Mouse (Mus musculus) thymus, postnatal 10 days (tissue): ENCODE data around the gene Glis1.
"Not testable (repeated sequence)": the region's sequence is repeated elsewhere in the genome, so short reads cannot be mapped to it uniquely, and the experiment has no call there.

Source experiments
- DNase-seq, 2 experiments: peaks; one replicate each; pipeline ENCODE4 v3.0.0; 2021; ENCODE audit warnings: low spot score in 2 of 2

Gene Glis1

DNA sequence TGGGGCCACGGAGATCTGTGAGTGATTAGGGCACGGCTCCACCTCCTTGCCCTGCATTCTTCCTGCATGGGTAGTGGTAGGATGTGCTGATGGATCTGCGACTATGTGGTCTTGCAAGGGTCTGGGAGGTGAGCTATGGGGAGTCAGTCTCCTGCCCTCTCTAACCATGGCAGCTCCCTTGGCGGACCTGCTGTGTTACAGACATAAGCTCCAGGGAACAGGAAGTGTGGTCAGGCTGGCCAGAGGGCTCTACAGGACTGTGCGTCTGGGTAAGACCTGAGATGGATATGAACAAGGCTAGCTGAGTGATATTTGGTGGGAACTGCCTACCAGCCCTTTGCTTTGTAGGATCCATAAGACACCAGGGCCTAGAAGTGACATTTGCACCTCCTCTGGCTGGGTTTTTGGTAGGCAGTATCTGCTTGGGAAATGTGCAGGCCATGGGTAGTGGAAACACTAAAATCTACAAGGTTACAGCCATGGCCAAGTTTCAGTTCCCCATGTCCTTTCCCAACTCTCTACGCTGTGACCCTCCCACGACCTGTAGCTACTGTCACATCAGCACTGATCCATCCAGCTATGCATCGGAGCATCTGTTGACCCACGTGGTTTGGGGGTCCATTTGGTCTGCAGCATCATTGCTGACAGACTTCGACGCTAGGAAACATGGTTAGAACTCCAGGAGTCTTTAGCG is 142.9 kb downstream of the Glis1 start:
- DNase-seq, result no peak

GRCm38 (mm10) chr4:107580883-107581282 is 146.5 kb downstream of the Glis1 start:
- DNase-seq, result no peak

GRCm38 (mm10) chr4:107586391-107586790 is 152.0 kb downstream of the Glis1 start:
- no peak for DNase-seq

DNA sequence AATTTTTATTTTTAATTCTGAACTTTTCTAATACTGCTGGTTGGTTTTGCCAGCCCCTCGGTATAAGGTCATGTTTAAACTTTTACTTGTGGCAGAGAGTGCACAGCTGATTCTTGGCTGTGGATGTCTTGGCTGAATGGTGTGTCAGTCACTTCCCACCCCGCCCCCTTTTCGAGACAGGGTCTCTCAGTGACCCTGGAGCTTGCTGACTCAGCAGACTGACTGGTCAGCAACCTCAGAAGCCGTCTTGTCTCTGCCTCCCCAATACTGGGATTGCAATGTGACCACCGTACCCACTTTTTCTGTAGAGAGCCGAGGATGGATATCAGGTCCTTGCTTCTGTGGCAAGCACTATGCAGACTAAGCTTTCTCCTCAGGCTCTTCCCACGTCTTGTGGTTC is 154.2 kb downstream of the Glis1 start:
- DNase-seq, result no peak

DNA sequence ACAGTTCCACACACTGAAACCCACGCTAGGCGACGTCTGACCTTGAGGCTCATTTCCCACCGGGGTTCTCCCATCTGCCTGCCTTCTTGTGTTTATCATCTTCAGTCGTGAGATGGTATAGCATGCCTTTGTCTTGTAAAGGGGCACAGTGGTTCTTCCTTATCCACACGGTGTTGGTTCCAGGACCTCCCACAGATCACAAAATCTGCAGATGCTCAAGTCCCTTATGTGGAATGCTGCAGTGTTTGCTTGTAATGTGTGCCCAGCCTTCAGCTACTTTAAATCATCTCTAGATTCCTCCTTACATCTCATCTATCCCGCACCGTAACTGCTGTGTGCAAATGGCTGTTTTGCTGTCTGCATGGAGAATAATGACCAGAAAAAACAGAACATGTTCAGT is 154.7 kb downstream of the Glis1 start:
- no peak for DNase-seq

GRCm38 (mm10) chr4:107590805-107591534 is 156.6 kb downstream of the Glis1 start:
- DNase-seq, result no peak

DNA sequence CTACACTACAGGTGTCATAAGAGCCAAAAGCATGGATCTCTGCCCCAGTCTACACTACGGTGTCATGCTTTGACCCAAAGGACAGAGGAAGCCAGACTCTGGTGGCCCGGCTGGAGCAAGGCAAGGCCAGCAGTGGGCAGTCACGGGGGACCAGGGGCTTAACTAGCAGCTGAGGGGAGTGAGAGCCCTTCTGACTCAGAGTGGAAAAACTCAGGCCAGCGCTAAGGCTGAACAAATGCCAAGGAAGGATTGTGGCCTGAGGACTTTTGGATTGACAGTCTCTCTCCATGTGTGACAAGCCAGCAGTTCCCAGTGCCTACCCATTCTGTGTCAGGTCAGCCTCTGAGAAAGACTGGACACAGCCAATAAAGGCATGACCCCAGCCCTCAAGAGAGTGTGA is 159.0 kb downstream of the Glis1 start:
- DNase-seq, result no peak

DNA sequence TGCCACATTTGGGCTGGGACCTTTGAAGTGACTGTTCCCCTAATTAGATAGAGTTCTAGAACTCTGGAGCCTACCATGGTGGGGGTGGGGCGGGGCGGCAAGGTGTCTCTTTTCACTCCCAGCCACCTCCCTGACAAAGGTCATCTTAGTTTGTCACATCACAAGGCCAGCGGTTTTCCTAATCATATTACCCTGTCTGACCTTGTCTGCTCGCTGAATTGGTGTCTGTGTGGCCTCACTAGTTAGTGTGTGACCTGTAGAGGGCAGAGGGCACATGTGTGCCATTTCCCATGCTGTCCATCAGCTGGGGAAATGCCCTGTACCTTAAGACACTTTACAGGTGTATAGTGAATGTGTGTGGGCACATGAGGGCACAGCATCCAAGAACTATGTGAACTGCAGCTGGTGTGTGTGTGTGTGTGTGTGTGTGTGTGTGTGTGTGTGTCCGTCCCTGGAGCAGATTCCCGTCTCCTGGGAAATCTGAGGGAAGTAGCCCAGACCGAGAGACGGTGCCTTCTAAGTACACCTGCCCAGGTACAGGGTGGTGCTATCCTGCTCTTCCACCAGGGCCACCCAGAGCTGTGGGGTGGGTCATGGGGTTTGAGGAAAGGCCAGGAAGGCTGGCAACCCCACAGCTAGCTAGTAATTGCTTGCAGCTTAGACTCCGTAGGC is 163.0 kb downstream of the Glis1 start:
- DNase-seq, result no peak

DNA sequence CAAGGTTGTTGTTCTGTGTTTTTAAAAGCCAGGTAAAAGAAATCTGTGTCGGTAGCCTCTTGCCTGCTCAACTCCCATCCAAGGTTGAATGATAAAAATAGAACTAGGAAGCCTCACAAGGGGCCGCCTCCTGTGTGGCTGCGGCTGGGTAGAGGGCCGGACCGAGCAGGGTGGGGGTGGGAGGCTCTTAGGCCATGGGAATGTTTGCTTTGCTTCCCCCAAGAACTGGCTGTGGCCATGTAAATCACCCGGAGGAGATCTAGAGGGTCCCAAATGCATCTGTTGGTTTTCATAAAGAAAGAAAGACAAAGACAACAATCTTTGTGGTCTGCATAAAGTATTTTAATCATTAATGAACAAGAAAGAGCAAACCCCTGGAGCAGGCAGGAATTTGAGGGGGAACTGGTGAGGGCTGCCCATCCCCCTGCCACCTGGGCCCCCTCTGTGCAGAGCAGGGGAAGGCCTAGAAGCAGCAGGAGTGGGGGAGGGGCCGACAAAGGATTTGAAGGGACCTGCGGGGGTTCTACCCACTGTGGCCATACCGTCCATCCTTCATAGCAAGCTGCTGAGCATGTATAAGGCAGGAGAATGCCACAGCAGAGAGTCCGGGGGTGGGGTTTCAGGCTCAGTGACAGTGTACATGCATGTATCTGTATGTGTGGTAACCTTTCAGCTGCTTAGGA is 163.6 kb downstream of the Glis1 start:
- DNase-seq, result no peak

DNA sequence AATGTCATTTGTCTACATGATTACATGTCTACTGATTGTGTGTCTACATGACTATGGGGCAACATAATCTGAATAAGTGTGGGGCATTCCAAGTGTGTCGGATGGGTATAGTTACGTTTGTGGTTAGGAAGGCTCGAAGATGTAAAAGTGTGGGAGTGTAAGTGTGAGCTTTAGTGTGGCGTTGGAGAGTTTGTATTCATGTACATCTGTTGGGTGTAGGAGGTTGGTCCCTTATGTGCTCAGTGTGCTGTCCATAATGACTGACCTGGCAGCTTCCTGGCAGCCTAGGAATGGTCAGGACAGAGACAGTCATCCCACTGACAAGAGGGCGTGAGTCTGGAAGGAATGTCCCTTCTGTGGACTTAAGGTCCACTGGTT is 164.2 kb downstream of the Glis1 start:
- DNase-seq, result not testable (repeated sequence)

GRCm38 (mm10) chr4:107602284-107602683 is 167.9 kb downstream of the Glis1 start:
- DNase-seq, result no peak

DNA sequence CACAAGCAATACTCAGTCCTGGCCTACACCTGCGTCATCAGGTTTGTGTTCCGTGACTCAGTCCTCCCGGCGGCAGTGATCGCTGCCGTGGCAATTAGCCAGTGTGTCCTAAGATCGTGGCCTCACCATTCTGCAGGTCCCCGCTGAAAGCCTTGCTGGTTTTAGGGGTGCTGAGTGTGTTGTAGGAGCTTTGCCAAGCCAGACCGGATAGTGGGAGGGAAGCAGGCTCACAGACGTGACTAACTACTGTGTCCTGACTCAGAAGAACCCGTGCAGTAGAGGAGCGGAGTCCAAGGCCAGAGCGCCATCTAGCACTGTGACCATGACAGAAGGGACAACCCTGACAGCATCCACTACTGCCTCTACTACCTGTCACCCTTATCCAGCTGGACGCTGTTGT is 168.4 kb downstream of the Glis1 start:
- DNase-seq, result no peak

DNA sequence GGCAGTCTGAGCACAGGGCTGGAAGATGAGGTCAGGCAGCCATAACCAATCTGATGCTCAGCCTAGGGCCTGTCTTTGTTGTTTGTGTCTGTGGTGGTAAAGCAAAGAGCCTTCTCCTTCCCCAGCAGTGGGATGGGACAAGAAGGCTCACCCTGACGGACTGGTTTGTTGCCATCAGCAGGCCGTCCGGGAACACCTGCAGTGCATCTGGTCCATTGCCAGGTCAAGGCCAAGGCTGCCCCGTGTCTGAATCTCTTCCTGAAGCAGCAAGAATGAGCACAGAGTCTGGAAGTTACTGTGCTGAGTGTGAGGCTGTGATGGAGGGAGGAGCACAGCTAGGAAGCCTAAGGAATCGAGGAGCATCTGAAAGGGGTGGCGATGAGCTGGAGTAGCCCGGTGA is 168.8 kb downstream of the Glis1 start:
- no peak for DNase-seq

DNA sequence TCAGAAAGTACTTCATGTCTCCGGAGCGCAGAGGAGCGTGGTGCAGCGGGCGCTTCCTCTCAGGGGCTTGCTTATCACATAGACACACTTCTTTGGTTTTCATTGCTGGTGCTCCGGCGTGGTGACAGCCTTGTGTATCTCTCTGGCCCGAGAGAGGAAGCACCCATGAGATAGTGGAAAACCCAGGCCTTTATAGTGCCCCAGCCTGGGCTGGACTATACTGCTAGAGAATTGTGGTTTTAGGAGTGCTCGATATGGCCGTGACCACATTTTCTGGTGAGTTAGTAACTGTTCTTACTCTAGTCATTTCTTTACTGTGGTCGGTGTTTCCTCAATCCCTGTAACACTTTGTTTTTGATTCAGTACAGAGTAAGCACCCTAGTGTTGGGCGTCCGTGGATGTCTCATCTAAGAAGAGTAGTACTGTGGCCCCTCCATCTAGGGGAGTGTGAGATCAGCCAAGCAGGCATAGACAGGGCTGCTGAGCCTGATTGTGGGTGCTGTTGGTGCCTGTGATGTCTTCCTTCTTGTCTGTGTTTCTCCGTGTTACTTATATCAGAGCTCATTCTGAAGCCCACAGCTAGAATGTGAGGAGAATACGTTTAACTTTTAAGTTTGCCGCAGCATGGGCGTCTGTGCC is 171.7 kb downstream of the Glis1 start:
- DNase-seq, result no peak

- DNase-seq, result no peak
Observed at GRCm38 (mm10) chr4:107609775-107610174, 175.4 kb downstream of the Glis1 start.

DNA sequence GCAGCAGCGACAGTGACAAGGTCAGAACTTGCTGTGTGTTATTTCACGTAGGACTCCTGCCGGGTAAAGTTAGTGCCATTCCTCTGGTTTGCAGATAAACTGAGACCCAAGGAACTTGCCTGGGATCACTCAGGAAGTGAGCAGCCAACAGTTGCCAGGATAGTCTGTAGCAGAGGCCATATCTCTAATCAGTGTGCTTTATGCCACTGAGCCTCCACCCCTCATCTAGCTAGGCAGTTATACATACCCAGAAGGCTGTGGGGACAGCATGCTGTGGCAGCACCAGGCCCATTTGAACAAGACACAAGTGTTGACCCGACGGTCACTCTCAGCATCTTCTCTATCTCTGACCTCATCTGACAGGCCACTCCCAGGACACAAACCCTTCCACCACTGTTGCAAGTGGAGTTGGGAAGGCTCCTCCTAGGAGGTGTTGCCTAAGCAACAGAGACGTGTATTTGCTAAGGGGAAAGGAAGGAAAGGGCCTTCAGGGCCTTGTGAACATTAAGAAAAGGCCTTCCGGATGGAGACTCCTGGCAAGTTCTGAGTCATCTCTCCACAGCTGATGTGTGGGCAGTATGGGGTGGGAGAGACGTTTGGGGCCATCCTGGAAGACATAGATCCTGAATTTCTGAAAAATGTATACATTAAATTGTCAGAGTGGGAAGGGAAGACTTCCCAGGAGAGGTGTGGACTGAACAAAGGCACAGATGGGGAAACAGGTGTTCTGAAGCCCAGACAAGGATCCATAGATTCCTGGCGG is 177.7 kb downstream of the Glis1 start:
- DNase-seq, result no peak

DNA sequence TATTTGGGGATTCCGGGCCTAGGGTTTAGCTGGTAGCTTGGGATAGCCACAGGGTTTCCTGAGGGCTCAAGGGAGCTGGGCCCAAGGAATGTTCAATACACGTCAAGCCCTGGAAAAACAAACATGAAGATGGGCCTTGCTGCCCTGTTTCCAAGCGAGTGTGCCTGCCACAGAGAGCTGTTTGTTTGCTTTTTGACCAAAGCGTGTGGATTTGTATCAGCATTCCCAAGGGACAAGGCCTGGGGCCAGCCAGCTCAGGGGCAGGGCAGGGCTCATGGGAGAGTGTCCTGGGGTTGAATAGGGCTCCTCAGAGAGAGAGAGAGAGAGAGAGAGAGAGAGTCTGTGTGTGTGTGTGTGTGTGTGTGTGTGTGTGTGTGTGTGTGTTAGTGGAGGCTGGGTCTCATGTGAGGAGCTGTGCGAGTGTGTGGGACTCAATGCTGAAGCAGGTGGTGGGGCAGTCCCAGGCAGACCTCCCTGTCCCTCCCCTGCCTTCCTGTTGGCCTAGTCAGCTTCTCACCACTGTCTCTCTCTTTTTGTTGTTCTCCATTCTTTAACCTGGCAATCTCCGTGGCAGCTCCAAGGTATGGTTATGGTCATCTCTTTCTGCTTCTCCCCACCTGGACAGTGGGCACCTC is 183.3 kb downstream of the Glis1 start:
- no peak for DNase-seq

GRCm38 (mm10) chr4:107619487-107619886 is 185.1 kb downstream of the Glis1 start:
- no peak for DNase-seq

DNA sequence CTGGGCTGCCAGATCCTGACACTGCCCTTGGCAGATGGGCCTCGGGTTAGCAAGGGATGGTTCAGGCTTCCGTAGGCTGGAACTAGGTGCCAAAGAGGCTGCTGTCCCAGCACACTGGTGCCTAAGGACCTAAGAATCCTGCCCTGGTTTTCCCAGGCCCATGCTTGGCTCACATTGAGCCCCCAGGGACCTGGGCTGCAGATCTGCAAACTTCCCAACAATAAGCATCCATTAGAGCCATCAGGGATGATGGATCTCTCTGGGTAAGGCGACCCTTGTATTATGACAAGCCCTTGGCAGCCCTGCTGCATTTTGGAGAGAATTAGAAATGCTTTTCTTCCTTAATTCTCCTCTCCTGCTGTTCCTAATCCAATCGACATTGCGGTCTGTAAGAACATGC is 187.0 kb downstream of the Glis1 start:
- DNase-seq, result no peak

- DNase-seq, result no peak
Observed at GRCm38 (mm10) chr4:107622296-107622695, 187.9 kb downstream of the Glis1 start.

GRCm38 (mm10) chr4:107623916-107624315 is 189.5 kb downstream of the Glis1 start:
- DNase-seq, result no peak
